Mouse (Mus musculus): ENCODE results near the gene Slitrk3. TPM values are rescaled to one million over a fixed set of nuclear protein-coding genes. Genes with fewer than 3 reads are reported as not detected.

Slitrk3 gene
- polyA plus RNA-seq, 1 experiment from 2014 or later, result 1.3 TPM

DNA sequence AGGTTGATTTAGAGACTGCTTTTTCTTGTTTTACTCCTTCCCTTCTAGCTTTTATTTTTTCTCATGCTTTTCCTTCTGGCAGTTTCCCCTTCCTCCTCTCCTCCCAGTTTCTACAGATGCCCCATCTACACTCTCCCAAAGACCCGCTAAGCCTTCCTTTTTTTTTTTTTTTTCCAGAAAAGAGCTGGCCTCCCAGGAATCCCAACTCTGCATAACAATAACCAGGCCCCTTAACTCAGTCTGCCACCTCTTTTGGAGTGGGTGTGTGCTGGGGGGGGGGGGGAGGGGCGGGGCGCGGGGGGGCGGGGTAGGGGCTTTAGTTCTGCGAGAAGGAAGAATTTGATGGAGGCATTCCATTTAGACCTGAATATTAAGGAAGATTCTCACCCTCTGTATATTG, 51.6 kb downstream of the Slitrk3 start:
- no peak overlapping the region for H3K4me2 ChIP-seq (replicated peaks; ENCODE audit: low read depth)
- no peak overlapping the region for H3K27ac ChIP-seq (replicated peaks)
- no peak for TF ChIP-seq EP300 (optimal IDR thresholded peaks at IDR 0.05)
- TF ChIP-seq CTCF (IDR thresholded peaks at IDR 0.05; ENCODE audit: low read depth), result no peak
- no peak overlapping the region for H3K4me3 ChIP-seq (ENCODE audit: low read depth, low read length)
- H3K36me3 ChIP-seq (ENCODE audit: control insufficient read depth, insufficient read depth, low read length), result no peaks in the 10 kb centered on the region
- no peaks in the 10 kb centered on the region for H3K9me3 ChIP-seq (ENCODE audit: control insufficient read depth, low read length)
- 12% methylated on average over 6 of the region's 6 CpGs for WGBS
- no peaks in the 10 kb centered on the region for H3K4me1 ChIP-seq (replicated peaks; ENCODE audit: control insufficient read depth, insufficient read depth)
- DNase-seq (ENCODE audit: low spot score), result no peak
- H3K9ac ChIP-seq (ENCODE audit: low read length), result no peak overlapping the region
- ATAC-seq (ENCODE audit: low FRiP score, low TSS enrichment), result no peak
- H3K27me3 ChIP-seq (ENCODE audit: control insufficient read depth, insufficient read depth, low read length), result no peaks in the 10 kb centered on the region

- 91% methylated on average over 4 of the region's 4 CpGs for WGBS
- Histone ChIP-seq H3K4me2 (replicated peaks; ENCODE audit: low read depth) (no peak overlapping the region), H3K27me3 (ENCODE audit: control insufficient read depth, insufficient read depth, low read length) (no peaks in the 10 kb centered on the region), H3K27ac (replicated peaks) (no peak overlapping the region), H3K4me3 (ENCODE audit: low read depth, low read length) (no peak overlapping the region), H3K36me3 (ENCODE audit: control insufficient read depth, insufficient read depth, low read length) (no peaks in the 10 kb centered on the region), H3K9ac (ENCODE audit: low read length) (no peak overlapping the region), H3K9me3 (ENCODE audit: control insufficient read depth, low read length) (no peaks in the 10 kb centered on the region), H3K4me1 (replicated peaks; ENCODE audit: control insufficient read depth, insufficient read depth) (no peaks in the 10 kb centered on the region)
- no peak for TF ChIP-seq EP300 (optimal IDR thresholded peaks at IDR 0.05)
- no peak for TF ChIP-seq CTCF (IDR thresholded peaks at IDR 0.05; ENCODE audit: low read depth)
- no peak for ATAC-seq (ENCODE audit: low FRiP score, low TSS enrichment)
- no peak for DNase-seq (ENCODE audit: low spot score)
Observed at GRCm38 (mm10) chr3:73002933-73003696, 54.5 kb downstream of the Slitrk3 start.

- Histone ChIP-seq H3K27me3 (ENCODE audit: control insufficient read depth, insufficient read depth, low read length) (no peaks in the 10 kb centered on the region), H3K9ac (ENCODE audit: low read length) (no peak overlapping the region), H3K4me2 (replicated peaks; ENCODE audit: low read depth) (no peak overlapping the region), H3K4me1 (replicated peaks; ENCODE audit: control insufficient read depth, insufficient read depth) (no peaks in the 10 kb centered on the region), H3K27ac (replicated peaks) (no peak overlapping the region), H3K4me3 (ENCODE audit: low read depth, low read length) (no peak overlapping the region), H3K9me3 (ENCODE audit: control insufficient read depth, low read length) (no peaks in the 10 kb centered on the region), H3K36me3 (ENCODE audit: control insufficient read depth, insufficient read depth, low read length) (no peaks in the 10 kb centered on the region)
- ATAC-seq (ENCODE audit: low FRiP score, low TSS enrichment) (no peak), DNase-seq (ENCODE audit: low spot score) (no peak)
- TF ChIP-seq CTCF (IDR thresholded peaks at IDR 0.05; ENCODE audit: low read depth) (no peak), EP300 (optimal IDR thresholded peaks at IDR 0.05) (no peak)
- 51% methylated on average over 4 of the region's 4 CpGs for WGBS
Observed at GRCm38 (mm10) chr3:72997517-72997916, 60.1 kb downstream of the Slitrk3 start.

Other genes with a start within 250 kb of the Slitrk3 start
- gene Sis, start 89.9 kb downstream of the Slitrk3 start, polyA plus RNA-seq (2015; fragmentation: Nextera tagmentation; extraction: Ambion mirVana), result not detected in 2 replicates

Data from stomach, postnatal 0 days (tissue).